9 mouse cellular contexts compared by ENCODE assay signal in the genomic region with DNA sequence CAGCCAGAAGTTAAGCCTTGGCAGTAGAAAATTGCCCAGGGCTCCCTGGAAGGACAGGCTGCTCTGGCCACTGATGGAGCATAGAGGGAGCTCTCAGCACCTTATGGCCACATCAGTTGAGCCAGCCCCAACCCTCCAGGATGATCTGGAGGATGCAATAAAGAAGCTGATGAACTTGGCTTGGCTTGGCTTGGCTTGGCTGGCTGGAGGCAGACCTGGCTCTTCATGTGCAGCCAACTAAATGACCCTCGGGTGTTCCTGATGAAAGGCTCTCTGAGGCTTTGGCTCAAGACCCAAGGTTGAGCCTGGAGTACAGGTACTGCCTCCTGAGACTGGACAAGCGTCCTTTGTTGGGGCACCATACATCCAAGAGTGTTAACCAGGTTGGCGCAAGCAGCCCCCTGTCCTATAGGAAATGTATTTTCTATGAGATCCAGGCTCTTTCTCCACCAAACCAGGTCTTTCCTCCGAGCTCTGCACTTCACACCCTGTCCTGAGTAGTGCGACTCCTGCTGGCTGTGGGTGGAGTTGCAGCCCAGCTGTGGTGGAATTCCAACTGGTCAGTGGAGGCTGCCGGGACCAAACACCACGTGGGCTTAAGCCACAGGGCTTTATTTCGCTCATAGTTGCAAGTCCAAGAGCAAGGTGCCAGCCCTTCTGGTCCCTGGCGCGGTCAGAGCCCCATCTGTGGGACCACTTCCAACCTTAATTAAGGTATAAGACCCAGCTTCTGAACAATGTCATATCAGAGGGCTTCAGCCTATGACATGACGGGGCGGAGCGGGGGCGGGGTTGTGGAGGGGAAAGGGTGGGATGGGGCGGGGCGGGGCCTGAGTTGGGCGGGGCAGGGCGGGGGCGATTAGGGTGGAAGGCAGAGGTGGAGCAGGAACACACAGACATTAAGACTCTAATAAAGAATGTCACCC. TPM values are rescaled to one million over a fixed set of nuclear protein-coding genes. Genes with fewer than 3 reads are reported as not detected.
A peak's percentile ranks its signal among the peaks of the same experiment; 100 is the strongest.
DNase-seq lines count a peak whose midpoint lies in the region; ATAC-seq and TF ChIP-seq lines count a peak whose summit lies in the region.
"Had no signal": no experiment of that assay in that cellular context is flagged by ENCODE, and none has a peak within 500 bp of the region (broad histone marks: within the 10 kb centered on the region; RNA-seq: fewer than 3 reads in every experiment).

No protein-coding gene starts in this region.

- no peaks in the 10 kb centered on the region for H3K9me3 ChIP-seq in embryonic facial prominence, embryonic 11.5 days (replicated peaks; ENCODE audit: control insufficient read depth, low read length)
- no peaks in the 10 kb centered on the region for H3K9me3 ChIP-seq in stomach, postnatal 0 days (ENCODE audit: control insufficient read depth, low read length)

- peak; percentile 99 for TF ChIP-seq CTCF in liver, adult 2 months (IDR thresholded peaks at IDR 0.05; ENCODE audit: low read depth, low read length)
- TF ChIP-seq CTCF in stomach, postnatal 0 days (IDR thresholded peaks at IDR 0.05; ENCODE audit: low read depth) = peak; percentile 97

- peak overlapping the region; percentile 41 for H3K4me2 ChIP-seq in embryonic facial prominence, embryonic 11.5 days (ENCODE audit: low read depth, low read length)
- H3K4me2 ChIP-seq in stomach, postnatal 0 days (replicated peaks; ENCODE audit: low read depth) = peak overlapping the region; percentile 47

- no peak for TF ChIP-seq EP300 in stomach, postnatal 0 days (optimal IDR thresholded peaks at IDR 0.05)

- 10% methylated on average over 19 of the region's 19 CpGs for WGBS in embryonic facial prominence, embryonic 11.5 days
- 12% methylated on average over 18 of the region's 19 CpGs for WGBS in liver, adult 2 months
- WGBS in stomach, postnatal 0 days = 13% methylated on average over 19 of the region's 19 CpGs

- no peak for TF ChIP-seq POLR2A in liver, adult 2 months (IDR thresholded peaks at IDR 0.05; ENCODE audit: extremely low read depth, insufficient read depth, low read length)

- no peaks in the 10 kb centered on the region for H3K79me2 ChIP-seq in liver, adult 2 months (ENCODE audit: control insufficient read depth, insufficient read depth, low read length)

- no peak; the same call in 1 of the 2 replicates for ATAC-seq in monocyte, adult 5-6 weeks (replicated peaks; ENCODE audit: insufficient number of reproducible peaks, low FRiP score, low TSS enrichment, poor library complexity, severe bottlenecking)
- ATAC-seq in embryonic facial prominence, embryonic 11.5 days (replicated peaks; ENCODE audit: insufficient number of reproducible peaks, low FRiP score, low TSS enrichment, low read depth) = peak; percentile 26; the same call in 1 of the 2 replicates
- peak; percentile 73 for ATAC-seq in stomach, postnatal 0 days (ENCODE audit: low FRiP score, low TSS enrichment)

- H3K36me3 ChIP-seq in embryonic facial prominence, embryonic 11.5 days (replicated peaks; ENCODE audit: control insufficient read depth, insufficient read depth, low read depth, low read length) = no peaks in the 10 kb centered on the region
- no peaks in the 10 kb centered on the region for H3K36me3 ChIP-seq in liver, adult 2 months (ENCODE audit: control insufficient read depth, insufficient read depth, low read length)
- H3K36me3 ChIP-seq in stomach, postnatal 0 days (ENCODE audit: control insufficient read depth, insufficient read depth, low read length) = no peaks in the 10 kb centered on the region; the same call in 1 of the 2 replicates

- no peak overlapping the region for H3K4me3 ChIP-seq in embryonic facial prominence, embryonic 11.5 days (ENCODE audit: low read depth, low read length)
- peak overlapping the region; percentile 2; the same call in 1 of the 2 replicates for H3K4me3 ChIP-seq in liver, adult 2 months (ENCODE audit: insufficient read depth, low read depth, low read length)
- H3K4me3 ChIP-seq in stomach, postnatal 0 days (ENCODE audit: low read depth, low read length) = peak overlapping the region; percentile 10; the same call in 1 of the 2 replicates

- DNase-seq in monocyte, adult 2 months (ENCODE audit: low read depth in 1 of 2, low spot score in 2 of 2) = peak; percentile 2 to 14
- DNase-seq in embryonic facial prominence, embryonic 11.5 days (ENCODE audit: low spot score) = peak; percentile 90
- peak; percentile 82 to 91 for DNase-seq in heart, adult 18-20 months
- peak; percentile 71 for DNase-seq in kidney, adult 11 months
- peak; percentile 58 for DNase-seq in liver, adult 2 months (ENCODE audit: extremely low read depth, low read depth, low spot score)
- peak; percentile 47 for DNase-seq in naive thymus-derived CD4-positive, alpha-beta T cell, adult 2 months (ENCODE audit: low read depth)
- DNase-seq in stomach, postnatal 0 days (ENCODE audit: low spot score) = peak; percentile 95

- H3K27me3 ChIP-seq in embryonic facial prominence, embryonic 11.5 days (ENCODE audit: control insufficient read depth, insufficient read depth, low read length) = no peaks in the 10 kb centered on the region
- no peaks in the 10 kb centered on the region for H3K27me3 ChIP-seq in liver, adult 2 months (ENCODE audit: control insufficient read depth, insufficient read depth, low read length)
- H3K27me3 ChIP-seq in stomach, postnatal 0 days (ENCODE audit: control insufficient read depth, insufficient read depth, low read length) = no peaks in the 10 kb centered on the region

- no peak overlapping the region for H3K9ac ChIP-seq in embryonic facial prominence, embryonic 11.5 days (replicated peaks; ENCODE audit: low read length)
- peak overlapping the region; percentile 7; the same call in 1 of the 2 replicates for H3K9ac ChIP-seq in liver, adult 2 months (ENCODE audit: low read depth, low read length)
- peak overlapping the region; percentile 31; the same call in 1 of the 2 replicates for H3K9ac ChIP-seq in stomach, postnatal 0 days (ENCODE audit: low read length)

- peaks cover 7% of the 10 kb centered on the region for H3K4me1 ChIP-seq in embryonic facial prominence, embryonic 11.5 days (ENCODE audit: control insufficient read depth, insufficient read depth, low read length)
- no peaks in the 10 kb centered on the region; the same call in 1 of the 2 replicates for H3K4me1 ChIP-seq in liver, adult 2 months (ENCODE audit: control insufficient read depth, insufficient read depth, low read length)
- peaks cover 7% of the 10 kb centered on the region; the same call in 1 of the 2 replicates for H3K4me1 ChIP-seq in stomach, postnatal 0 days (replicated peaks; ENCODE audit: control insufficient read depth, insufficient read depth)

- H3K27ac ChIP-seq in embryonic facial prominence, embryonic 11.5 days (replicated peaks; ENCODE audit: low read depth, low read length) = no peak overlapping the region
- no peak overlapping the region for H3K27ac ChIP-seq in liver, adult 2 months (replicated peaks; ENCODE audit: insufficient read depth, low read depth, low read length)
- no peak overlapping the region for H3K27ac ChIP-seq in stomach, postnatal 0 days (replicated peaks)

RNA-seq across cellular contexts. Expression of a gene that starts 55.1 kb away (rescaled TPM):
- not detected in 3 replicates for total RNA-seq in monocyte, adult 5-6 weeks (2017)
- 4.8 and 5.6 TPM in 2 replicates for polyA plus RNA-seq in embryonic facial prominence, embryonic 11.5 days (2014; fragmentation: Nextera tagmentation; extraction: Ambion mirVana)
- total RNA-seq in heart, adult 18-20 months (2021) = under 1 TPM; 0.46 to 0.52 TPM
- total RNA-seq in liver, adult 2 months (2014; rRNA removed) = 2.4 and 3.5 TPM in 2 replicates
- polyA plus RNA-seq in liver, adult 2 months (2012; rRNA removed) = 2.7 and 3.7 TPM in 2 replicates
- 38.5 and 41.2 TPM in 2 replicates for polyA plus RNA-seq in stomach, postnatal 0 days (2015; fragmentation: Nextera tagmentation; extraction: Ambion mirVana)
- total RNA-seq: MEL had no signal

Comparison
In these comparisons a context has a peak if more than half of its experiments do, and no peak if none do; other contexts are left out.
1. DNase-seq: peak in every context shown above with its lines; median percentile 95 in stomach, postnatal 0 days; 90 in embryonic facial prominence, embryonic 11.5 days; 86 in heart, adult 18-20 months; 71 in kidney, adult 11 months; 58 in liver, adult 2 months; 47 in naive thymus-derived CD4-positive, alpha-beta T cell, adult 2 months; 8 in monocyte, adult 2 months.